Mouse (Mus musculus): ENCODE measurements around the gene Dcdc2c. TPM values are rescaled to one million over a fixed set of nuclear protein-coding genes. Genes with fewer than 3 reads are reported as not detected.
A peak's percentile ranks its signal among the peaks of the same experiment; 100 is the strongest.

Gene Dcdc2c
- not detected in 2 replicates for total RNA-seq (2014; rRNA removed)
- 0.10 TPM in 1 of 2 replicates, not detected in the other for polyA plus RNA-seq (2015; fragmentation: Nextera tagmentation; extraction: Ambion mirVana)

- H3K4me3 ChIP-seq (ENCODE audit: low read length), result no peak within 1 kb of the TSS
- no peaks in the 10 kb centered on the region for H3K36me3 ChIP-seq (ENCODE audit: insufficient read depth, low read length)
- H3K9ac ChIP-seq (replicated peaks; ENCODE audit: low read length), result no peak within 1 kb of the TSS
- DNase-seq (ENCODE audit: low spot score), result no peak
- ATAC-seq, result no peak
- no peak within 1 kb of the TSS for H3K27ac ChIP-seq
- no peaks in the 10 kb centered on the region for H3K9me3 ChIP-seq (ENCODE audit: low read length)
- WGBS, result 80% methylated on average over 15 of the region's 15 CpGs
- no peak for TF ChIP-seq CTCF (IDR thresholded peaks at IDR 0.05; ENCODE audit: low read depth)
- H3K27me3 ChIP-seq (ENCODE audit: insufficient read depth, low read length), result no peaks in the 10 kb centered on the region
- H3K4me1 ChIP-seq (ENCODE audit: insufficient read depth, low read length), result no peaks in the 10 kb centered on the region
- no peak within 1 kb of the TSS for H3K4me2 ChIP-seq (ENCODE audit: low read depth, low read length)
Measured at GRCm38 (mm10) chr12:28552299-28552698, at the start of gene Dcdc2c. Dcdc2c (minus strand) TSS chr12:28552399.

DNA sequence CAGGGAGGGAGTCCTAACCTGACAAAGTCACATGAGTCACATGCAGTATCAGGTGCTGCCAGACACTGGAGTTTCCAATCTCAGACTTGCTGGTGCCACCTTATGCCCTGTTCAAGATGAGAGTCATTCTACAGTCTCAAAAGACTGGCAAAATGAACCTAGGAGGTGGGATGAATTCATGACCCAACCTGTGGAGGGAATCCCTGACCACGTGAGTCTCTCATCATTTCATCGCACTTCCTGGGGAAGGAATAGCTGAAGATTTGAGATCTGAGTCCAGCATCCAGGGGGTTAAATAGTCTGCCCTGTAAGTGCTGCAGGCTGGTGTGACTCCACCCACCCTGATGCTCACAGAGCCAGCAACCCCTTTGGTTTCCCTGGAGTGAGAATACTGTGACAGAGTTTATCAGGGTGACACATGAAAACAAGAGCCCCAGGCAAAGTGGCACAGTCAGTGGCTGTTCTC, 46.4 kb upstream of the Dcdc2c start:
- 0 out of 2 replicates have a peak, but pooled peaks cover 6% of the 10 kb centered on the region for H3K4me1 ChIP-seq (ENCODE audit: insufficient read depth, low read length)
- no peak overlapping the region for H3K9ac ChIP-seq (replicated peaks; ENCODE audit: low read length)
- ATAC-seq (no peak), DNase-seq (ENCODE audit: low spot score) (no peak)
- H3K4me2 ChIP-seq (ENCODE audit: low read depth, low read length), result no peak overlapping the region
- no peak overlapping the region for H3K27ac ChIP-seq
- TF ChIP-seq CTCF (IDR thresholded peaks at IDR 0.05; ENCODE audit: low read depth), result no peak
- no peaks in the 10 kb centered on the region for H3K9me3 ChIP-seq (ENCODE audit: low read length)
- no peak overlapping the region for H3K4me3 ChIP-seq (ENCODE audit: low read length)
- no peaks in the 10 kb centered on the region for H3K36me3 ChIP-seq (ENCODE audit: insufficient read depth, low read length)
- WGBS, result 63% methylated on average over 2 of the region's 2 CpGs
- H3K27me3 ChIP-seq (ENCODE audit: insufficient read depth, low read length), result no peaks in the 10 kb centered on the region

- no peak for TF ChIP-seq CTCF (IDR thresholded peaks at IDR 0.05; ENCODE audit: low read depth)
- no peak overlapping the region for H3K9ac ChIP-seq (replicated peaks; ENCODE audit: low read length)
- no peaks in the 10 kb centered on the region for H3K9me3 ChIP-seq (ENCODE audit: low read length)
- 0 out of 2 replicates have a peak, but pooled peaks cover 6% of the 10 kb centered on the region for H3K4me1 ChIP-seq (ENCODE audit: insufficient read depth, low read length)
- H3K27ac ChIP-seq, result no peak overlapping the region
- no peaks in the 10 kb centered on the region for H3K36me3 ChIP-seq (ENCODE audit: insufficient read depth, low read length)
- no peak for DNase-seq (ENCODE audit: low spot score)
- no peaks in the 10 kb centered on the region for H3K27me3 ChIP-seq (ENCODE audit: insufficient read depth, low read length)
- no peak overlapping the region for H3K4me3 ChIP-seq (ENCODE audit: low read length)
- H3K4me2 ChIP-seq (ENCODE audit: low read depth, low read length), result no peak overlapping the region
- 71% methylated on average over 3 of the region's 3 CpGs for WGBS
- ATAC-seq, result no peak
Measured at GRCm38 (mm10) chr12:28598110-28598509, 45.9 kb upstream of the Dcdc2c start.

DNA sequence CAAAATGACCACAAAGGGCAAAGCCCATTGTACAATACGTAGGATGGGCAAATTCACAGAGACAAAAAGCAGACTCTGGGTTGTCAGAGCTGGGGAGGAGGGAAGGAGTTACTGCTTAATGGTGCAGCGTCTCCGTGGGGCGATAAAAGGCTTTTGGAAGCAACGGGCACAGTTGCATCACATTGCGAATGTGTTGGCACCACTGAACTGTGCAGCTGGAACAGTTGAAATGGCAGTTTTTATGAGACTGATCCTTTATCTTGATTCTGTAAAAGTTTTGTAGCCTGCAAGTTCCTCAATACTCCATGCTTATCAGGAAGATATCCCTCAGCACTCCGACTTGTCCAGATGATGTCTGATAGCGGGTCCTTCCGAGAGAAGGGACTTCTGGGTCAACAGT, 45.5 kb upstream of the Dcdc2c start:
- Histone ChIP-seq H3K9ac (replicated peaks; ENCODE audit: low read length) (no peak overlapping the region), H3K4me3 (ENCODE audit: low read length) (no peak overlapping the region), H3K27me3 (ENCODE audit: insufficient read depth, low read length) (no peaks in the 10 kb centered on the region), H3K9me3 (ENCODE audit: low read length) (no peaks in the 10 kb centered on the region), H3K27ac (no peak overlapping the region), H3K4me2 (ENCODE audit: low read depth, low read length) (no peak overlapping the region), H3K4me1 (ENCODE audit: insufficient read depth, low read length) (0 out of 2 replicates have a peak, but pooled peaks cover 5% of the 10 kb centered on the region), H3K36me3 (ENCODE audit: insufficient read depth, low read length) (no peaks in the 10 kb centered on the region)
- ATAC-seq, result no peak
- no peak for TF ChIP-seq CTCF (IDR thresholded peaks at IDR 0.05; ENCODE audit: low read depth)
- WGBS, result 78% methylated on average over 9 of the region's 9 CpGs
- no peak for DNase-seq (ENCODE audit: low spot score)

- Histone ChIP-seq H3K27me3 (ENCODE audit: insufficient read depth, low read length) (no peaks in the 10 kb centered on the region), H3K9me3 (ENCODE audit: low read length) (no peaks in the 10 kb centered on the region), H3K4me2 (ENCODE audit: low read depth, low read length) (no peak overlapping the region), H3K4me3 (ENCODE audit: low read length) (no peak overlapping the region), H3K4me1 (ENCODE audit: insufficient read depth, low read length) (no peaks in the 10 kb centered on the region), H3K36me3 (ENCODE audit: insufficient read depth, low read length) (no peaks in the 10 kb centered on the region), H3K27ac (no peak overlapping the region), H3K9ac (replicated peaks; ENCODE audit: low read length) (no peak overlapping the region)
- no peak for DNase-seq (ENCODE audit: low spot score)
- ATAC-seq, result no peak
- TF ChIP-seq CTCF (IDR thresholded peaks at IDR 0.05; ENCODE audit: low read depth), result no peak
Measured at GRCm38 (mm10) chr12:28596851-28597250, 44.7 kb upstream of the Dcdc2c start.

GRCm38 (mm10) chr12:28590428-28590827, 38.2 kb upstream of the Dcdc2c start:
- DNase-seq (ENCODE audit: low spot score), result no peak
- no peak overlapping the region for H3K27ac ChIP-seq

GRCm38 (mm10) chr12:28589090-28589868, 37.1 kb upstream of the Dcdc2c start:
- ATAC-seq (peak; percentile 94), DNase-seq (ENCODE audit: low spot score) (peak; percentile 95)
- H3K27ac ChIP-seq, result peak overlapping the region; percentile 65
- TF ChIP-seq CTCF (IDR thresholded peaks at IDR 0.05; ENCODE audit: low read depth), result peak; percentile 94
- H3K9ac ChIP-seq (replicated peaks; ENCODE audit: low read length), result peak overlapping the region; percentile 45
- 8% methylated on average over 24 of the region's 24 CpGs for WGBS
- no peaks in the 10 kb centered on the region for H3K9me3 ChIP-seq (ENCODE audit: low read length)
- H3K27me3 ChIP-seq (ENCODE audit: insufficient read depth, low read length), result no peaks in the 10 kb centered on the region
- no peaks in the 10 kb centered on the region; the same call in none of the 2 replicates for H3K4me1 ChIP-seq (ENCODE audit: insufficient read depth, low read length)
- peak overlapping the region; percentile 61 for H3K4me2 ChIP-seq (ENCODE audit: low read depth, low read length)
- no peaks in the 10 kb centered on the region for H3K36me3 ChIP-seq (ENCODE audit: insufficient read depth, low read length)
- peak overlapping the region; percentile 35 for H3K4me3 ChIP-seq (ENCODE audit: low read length)

More at GRCm38 (mm10) chr12:28590428-28590827, 38.2 kb upstream of the Dcdc2c start:
- H3K9ac ChIP-seq (replicated peaks; ENCODE audit: low read length), result no peak overlapping the region
- H3K36me3 ChIP-seq (ENCODE audit: insufficient read depth, low read length), result no peaks in the 10 kb centered on the region
- TF ChIP-seq CTCF (IDR thresholded peaks at IDR 0.05; ENCODE audit: low read depth), result no peak; the same call in 1 of the 2 replicates
- H3K4me3 ChIP-seq (ENCODE audit: low read length), result no peak overlapping the region
- no peak overlapping the region for H3K4me2 ChIP-seq (ENCODE audit: low read depth, low read length)
- H3K27me3 ChIP-seq (ENCODE audit: insufficient read depth, low read length), result no peaks in the 10 kb centered on the region
- WGBS, result 50% methylated on average over 13 of the region's 13 CpGs
- no peak for ATAC-seq
- no peaks in the 10 kb centered on the region for H3K9me3 ChIP-seq (ENCODE audit: low read length)
- no peaks in the 10 kb centered on the region; the same call in none of the 2 replicates for H3K4me1 ChIP-seq (ENCODE audit: insufficient read depth, low read length)

Measured in hindbrain, postnatal 0 days (tissue).